Mouse (Mus musculus) left cerebral cortex, adult 18-20 months (tissue): ENCODE measurements around the gene Spata5. TPM values are rescaled to one million over a fixed set of nuclear protein-coding genes. Genes with fewer than 3 reads are reported as not detected.
A peak's percentile ranks its signal among the peaks of the same experiment; 100 is the strongest.

Experiments
- DNase-seq, 2 experiments: peaks; one replicate each; pipeline ENCODE4 v3.0.0; 2021 to 2022; ENCODE audit warnings: low spot score in 2 of 2, mixed read lengths in 1 of 2
- long read RNA-seq, 2 experiments: library from polyadenylated mRNA; stranded (forward); transcript quantifications; one replicate each; pipeline ENCODE4 v2.0.0; 2021
- total RNA-seq, 2 experiments: library from RNA; stranded (reverse); gene quantifications; 2 replicates each; pipeline ENCODE4 v1.2.3; 2021

The Spata5 gene
- 10 to 100 TPM; 24.0 to 32.8 TPM for total RNA-seq
- long read RNA-seq, experiment 1, transcript Spata5-202 (16 exons, 3,295 nt), result major isoform, 5 of 18 reads
- long read RNA-seq, experiment 1, transcript Spata5-209 (17 exons, 2,916 nt), result major isoform, 5 of 18 reads
- long read RNA-seq, experiment 1, partial matches to known transcripts, result 1 of 18 reads
- long read RNA-seq, experiment 1, other reads (novel, unspliced or antisense), result 4 of 18 reads
- long read RNA-seq, experiment 2, partial matches to known transcripts, result 0 of 11 reads
- long read RNA-seq, experiment 2, other reads (novel, unspliced or antisense), result 3 of 11 reads

DNA sequence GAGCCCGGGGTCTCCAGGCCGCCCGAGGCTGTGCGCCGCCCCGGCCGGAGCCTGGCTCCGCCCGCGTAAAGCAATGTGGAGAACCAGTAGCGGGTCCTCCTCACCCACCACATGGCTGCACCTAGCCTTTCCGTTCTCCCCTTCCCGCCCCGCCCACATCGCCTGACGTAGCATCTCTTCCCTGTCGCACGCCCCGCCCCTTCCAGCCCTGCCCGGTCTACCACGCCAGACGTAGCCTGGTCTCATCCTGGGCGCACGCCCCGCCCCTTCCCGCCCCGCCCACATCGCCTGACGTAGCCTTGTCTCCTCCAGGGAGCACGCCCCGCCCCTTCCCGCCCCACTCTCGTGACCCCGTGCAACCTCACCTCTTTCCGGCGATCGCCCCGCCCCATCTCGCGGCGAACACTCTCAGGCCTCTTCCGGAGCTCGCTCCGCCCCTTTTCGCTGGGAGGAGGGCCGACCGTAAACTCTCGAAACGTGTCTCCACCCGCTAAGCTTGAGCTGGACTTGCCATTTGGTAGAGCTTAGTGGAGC is at the start of gene Spata5:
Gene Spata5 (plus strand): TSS at position 439 of the 534 bp plus-strand sequence.
- peak; percentile 95 to 98 for DNase-seq

DNA sequence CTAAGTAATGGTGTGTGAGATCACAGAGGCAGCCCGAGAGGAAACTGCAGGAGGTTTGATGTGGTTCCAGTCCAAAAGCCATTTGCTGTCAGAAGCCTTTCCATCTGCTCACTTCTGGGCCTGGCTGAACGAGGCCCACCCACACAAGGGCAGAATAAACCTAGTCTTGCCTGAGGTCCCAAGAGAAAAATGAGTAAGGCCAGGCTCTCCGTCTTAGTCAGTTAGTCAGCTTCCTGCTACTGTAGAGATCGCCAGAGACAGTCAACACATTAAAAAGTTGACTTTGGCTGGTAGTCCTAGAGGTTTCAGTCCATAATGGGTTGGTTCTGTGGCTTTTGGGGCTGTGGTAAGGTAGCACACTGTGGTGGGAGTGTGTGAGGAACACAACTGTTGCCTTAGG is 49.3 kb upstream of the Spata5 start:
- no peak for DNase-seq

DNA sequence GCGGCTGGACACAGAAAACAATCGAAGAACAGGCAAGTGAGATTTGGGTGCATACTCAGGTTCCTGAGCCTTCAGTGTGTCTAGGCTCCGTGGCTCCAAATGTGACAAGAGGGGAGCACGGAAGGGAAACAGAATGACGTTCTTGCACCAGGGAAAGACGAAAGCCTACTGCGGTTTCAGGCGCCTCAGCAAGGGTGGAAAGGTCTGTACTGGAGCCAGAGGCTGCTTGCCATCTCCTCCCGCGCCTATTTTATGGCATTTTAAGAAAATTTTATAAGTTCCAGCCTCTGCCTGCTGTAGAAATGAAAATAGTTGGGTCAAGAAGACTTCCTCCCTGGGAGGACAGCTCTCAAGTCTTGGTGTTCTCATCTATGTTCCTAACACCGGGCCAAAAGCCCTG is 46.0 kb upstream of the Spata5 start:
- DNase-seq, result no peak

DNA sequence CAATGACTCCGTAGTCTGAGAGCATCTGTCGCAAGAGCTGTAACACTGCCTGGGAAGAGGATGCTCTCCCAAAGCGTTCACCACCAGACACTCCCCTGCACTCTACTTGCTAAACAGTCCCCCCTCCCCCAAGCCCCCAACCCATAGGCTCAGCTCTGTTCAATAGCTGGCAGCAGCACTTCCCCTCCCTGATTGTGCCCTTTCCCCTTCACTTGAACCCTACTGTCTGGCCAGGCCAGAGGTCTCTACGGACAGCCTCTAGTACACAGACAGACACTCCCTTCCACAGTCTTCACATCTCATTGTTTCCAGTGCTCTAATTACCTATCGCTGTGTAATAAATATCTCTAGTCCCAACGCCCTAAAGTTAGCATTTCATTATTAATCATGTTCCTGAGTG is 41.8 kb upstream of the Spata5 start:
- DNase-seq, result no peak

DNA sequence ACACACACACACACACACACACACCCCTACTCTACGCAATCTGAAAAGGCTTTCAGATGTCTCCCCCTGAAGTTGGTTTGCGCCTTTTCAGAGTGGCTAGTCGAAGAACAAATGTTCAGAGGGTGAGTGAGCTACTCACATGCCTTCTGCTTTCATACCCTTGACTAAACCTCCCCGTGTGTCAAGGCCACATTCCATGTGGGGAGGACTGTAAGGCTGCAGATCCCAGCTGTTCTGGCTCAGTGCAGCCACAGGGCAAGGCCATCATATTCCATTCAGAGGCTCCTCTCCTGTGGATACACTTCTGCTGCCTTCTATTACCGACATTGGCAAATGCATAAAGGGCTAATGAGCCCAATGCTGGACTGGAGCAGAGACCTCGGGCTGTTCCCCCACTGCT is 41.3 kb upstream of the Spata5 start:
- no peak for DNase-seq

DNA sequence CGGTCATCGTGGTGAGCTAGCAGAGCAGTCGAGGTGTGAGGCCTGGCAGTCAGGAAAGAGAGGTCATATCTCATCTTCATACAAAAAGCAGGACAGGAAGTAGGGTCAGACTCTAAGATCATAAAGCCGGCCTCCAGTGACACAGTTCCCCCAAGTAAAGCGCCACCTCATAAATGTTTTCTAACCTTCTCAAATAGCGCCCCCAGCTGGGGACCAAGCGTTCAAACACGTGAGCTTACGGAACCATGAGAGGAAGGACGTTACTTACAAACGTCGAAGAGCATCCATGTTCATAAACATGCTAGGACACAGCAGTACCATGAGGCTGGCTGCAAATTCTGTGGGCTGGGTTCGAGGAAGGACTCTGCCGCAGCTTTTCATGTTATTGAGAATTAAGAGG is 40.5 kb upstream of the Spata5 start:
- DNase-seq, result no peak

DNA sequence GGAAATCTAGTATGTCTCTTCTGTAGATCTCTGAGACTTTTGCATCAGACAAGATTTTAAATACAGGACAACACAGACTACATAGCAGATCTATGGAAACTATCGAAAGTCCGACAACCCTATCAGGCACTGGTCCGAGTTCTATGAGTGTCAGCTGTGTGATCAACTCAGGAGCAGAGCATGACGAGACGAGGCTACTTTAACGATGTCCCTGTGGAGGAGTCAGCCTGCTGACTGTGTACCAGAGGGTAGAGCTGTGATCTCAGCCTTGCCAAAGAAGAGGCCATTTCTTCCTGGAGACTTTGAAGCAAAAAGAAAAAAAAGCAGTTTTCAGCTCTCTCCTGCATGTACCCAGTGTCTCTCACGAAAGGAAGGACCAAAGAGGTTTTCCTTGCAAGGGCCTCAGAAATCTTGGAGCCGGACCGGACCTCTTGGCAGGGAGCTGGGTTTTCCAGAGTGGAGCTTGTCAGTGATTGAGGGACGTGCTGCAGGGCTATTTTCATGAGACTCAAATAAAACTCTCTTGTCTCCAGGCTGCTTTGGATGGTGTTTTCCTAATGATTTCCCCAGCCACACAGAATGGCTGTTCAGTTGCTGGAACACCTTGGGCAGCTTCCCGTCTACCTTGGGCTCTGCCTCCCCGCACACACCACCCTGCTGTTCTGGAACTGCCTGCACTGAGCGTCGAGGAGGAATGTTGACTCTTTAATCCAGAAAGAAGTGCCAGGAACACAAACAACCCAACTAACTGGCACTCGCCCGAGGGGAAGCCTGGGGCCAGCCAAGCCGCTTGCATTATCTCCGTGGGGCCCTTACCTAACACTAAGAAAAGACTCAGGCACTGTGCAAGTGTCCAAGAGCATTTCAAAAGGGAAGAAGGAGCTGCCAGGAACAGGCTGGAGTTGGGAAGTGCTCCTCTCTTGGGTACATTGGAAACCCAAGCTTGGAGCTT is 39.5 kb upstream of the Spata5 start:
- peak in 1 of 2 experiments; percentile 6 for DNase-seq

DNA sequence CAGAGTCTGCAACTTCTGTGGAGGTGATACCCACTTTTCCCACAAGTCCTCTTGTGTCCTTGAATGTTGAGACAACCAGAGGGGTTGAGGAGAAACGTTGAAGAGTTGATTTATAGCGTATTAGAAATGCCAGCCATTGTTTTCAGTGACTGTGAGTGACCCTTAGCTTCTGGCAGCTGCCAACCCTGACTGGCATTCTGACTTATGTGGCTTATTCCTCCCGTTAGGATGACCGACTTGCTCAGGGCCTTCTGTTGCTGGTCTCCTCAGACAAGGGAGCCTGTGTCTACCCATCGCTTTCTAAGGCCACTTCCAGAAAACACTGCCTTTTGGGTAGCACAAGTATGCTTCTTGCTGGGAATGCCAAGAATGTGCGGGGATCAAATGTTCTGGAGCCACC is 38.2 kb upstream of the Spata5 start:
- no peak for DNase-seq

DNA sequence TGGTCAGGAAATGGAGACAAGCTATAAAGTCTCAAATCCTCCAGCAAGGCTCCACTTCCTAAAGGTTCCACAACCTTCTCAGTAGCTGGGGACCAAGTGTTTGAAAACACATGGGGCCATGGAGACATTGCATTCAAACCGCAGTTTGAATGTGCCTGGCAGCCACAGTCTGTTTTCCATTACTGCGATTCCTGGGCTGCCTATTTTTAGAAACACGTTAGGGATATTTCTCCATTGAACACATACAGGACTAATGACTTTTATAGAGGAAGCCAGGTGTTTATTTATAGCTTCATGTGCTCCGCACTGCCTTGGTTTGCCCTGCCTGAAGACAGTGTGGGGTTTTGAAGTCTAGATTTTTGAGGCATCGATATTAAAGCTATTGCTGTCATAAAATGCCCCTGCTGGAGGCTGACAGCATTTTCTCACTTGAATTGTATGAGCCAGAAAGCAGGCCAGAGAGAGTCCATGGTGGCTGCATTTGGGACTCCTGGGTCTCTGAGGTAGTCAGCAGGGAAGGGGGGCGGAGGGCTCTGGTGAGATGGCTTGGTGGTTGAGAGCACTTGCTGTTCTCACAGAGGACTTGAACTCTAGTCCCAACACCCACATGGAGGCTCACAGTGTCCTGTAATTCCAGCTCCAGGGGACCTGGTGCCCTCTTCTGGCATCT is 36.5 kb upstream of the Spata5 start:
- DNase-seq, result no peak

DNA sequence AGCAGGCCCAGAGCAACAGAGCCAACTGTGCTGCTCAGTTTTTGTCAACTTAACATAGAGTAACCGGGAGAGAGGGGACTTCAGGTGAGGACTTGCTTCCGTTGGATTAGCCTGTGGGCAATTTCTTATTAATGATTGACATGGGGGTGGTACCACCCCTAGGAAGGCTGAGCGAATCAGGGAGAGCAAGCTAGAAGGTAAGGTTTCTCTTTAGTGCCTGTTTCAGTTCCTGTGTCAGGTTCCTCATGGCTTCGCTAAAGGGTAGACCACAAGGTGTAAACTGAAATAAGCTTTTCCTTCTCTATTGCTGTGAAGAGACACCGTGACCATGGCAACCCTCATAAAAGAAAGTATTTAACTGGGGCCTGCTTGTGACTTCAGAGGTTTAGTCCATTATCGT is 32.4 kb upstream of the Spata5 start:
- no peak for DNase-seq

DNA sequence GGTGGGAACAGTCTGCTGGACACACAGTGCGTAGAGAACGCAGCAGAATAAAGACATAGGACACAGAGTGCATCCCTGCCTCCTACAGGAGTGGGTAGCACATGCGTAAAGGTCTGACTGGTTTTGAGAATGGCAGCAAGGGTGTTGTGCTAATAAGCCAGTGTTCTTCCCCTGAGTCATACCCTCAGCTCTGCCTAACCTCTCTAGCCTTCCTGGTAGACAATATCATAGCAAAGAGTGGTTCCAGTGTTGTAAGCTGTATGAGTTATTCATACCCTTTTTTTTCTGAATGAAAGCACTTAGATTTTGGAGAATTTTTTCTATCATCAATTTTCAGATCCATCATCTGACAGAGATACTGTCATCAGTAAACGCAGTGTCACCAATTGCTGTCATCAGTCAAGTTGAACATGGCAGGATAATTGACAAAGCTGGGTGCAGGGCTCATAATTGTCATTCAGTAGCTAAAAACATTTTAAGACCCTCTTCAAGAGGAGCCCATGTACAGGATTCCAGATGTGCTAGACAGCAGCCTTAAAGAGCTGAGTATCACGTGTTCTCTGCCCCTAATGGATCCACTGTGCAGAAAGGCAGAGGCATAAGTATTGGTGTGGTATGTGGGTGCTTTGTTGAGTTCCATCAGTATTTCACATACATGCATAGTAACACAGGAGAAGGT is 22.6 kb upstream of the Spata5 start:
- DNase-seq, result no peak

DNA sequence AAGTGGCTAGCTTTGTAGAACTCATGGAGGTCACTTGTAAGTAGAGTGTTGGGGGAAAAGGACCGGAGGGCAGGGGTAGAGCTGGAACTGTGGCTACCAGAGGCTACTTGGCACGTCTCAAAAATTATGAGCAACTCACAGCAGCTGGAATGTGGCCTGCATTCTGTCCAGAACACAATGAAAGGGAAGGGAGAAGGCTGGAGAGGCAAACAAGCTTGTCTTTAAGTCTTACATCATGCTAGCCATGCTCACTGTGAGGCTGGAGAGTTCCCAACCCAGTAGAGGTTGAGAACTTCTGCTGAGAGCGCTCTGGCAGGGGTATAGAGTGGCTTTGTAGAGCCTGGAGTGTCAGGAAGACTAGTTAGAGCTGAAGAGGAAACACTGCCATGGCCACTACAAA is 22.1 kb upstream of the Spata5 start:
- no peak for DNase-seq

DNA sequence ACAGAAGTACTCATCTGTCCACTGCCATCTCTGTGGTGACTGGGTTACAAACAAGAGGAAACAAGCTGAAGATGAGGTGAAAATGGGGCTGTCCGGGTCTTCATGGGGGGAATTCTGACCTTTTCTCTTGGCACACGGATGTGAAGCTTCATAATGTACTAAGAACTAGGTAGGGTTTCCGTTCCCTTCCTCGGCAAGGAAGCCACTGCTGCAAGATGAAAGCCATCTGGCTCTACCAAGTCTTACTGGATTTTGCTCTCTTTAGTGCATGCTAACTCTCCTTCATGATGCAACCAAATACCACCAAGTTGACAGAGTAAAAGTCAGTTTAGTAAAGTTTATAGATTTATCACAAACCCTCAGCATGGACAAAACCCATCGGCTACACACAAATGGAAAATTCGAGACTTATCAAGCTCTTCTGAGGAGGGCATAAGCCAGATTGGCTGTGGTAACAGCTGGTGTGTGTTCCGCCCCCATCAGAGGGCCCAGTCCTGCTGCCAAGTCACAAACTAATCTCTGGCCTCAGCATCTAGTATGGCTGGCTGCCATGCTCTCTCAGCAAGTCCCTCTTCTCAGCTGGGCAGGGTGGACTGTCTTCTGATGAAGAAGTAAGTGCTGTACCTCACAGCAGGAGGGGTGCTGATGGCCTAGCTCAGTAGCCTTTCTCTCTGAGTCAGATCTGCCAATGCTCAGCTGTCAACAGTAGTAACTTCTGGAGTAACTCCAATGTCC is 20.9 kb upstream of the Spata5 start:
- no peak for DNase-seq

DNA sequence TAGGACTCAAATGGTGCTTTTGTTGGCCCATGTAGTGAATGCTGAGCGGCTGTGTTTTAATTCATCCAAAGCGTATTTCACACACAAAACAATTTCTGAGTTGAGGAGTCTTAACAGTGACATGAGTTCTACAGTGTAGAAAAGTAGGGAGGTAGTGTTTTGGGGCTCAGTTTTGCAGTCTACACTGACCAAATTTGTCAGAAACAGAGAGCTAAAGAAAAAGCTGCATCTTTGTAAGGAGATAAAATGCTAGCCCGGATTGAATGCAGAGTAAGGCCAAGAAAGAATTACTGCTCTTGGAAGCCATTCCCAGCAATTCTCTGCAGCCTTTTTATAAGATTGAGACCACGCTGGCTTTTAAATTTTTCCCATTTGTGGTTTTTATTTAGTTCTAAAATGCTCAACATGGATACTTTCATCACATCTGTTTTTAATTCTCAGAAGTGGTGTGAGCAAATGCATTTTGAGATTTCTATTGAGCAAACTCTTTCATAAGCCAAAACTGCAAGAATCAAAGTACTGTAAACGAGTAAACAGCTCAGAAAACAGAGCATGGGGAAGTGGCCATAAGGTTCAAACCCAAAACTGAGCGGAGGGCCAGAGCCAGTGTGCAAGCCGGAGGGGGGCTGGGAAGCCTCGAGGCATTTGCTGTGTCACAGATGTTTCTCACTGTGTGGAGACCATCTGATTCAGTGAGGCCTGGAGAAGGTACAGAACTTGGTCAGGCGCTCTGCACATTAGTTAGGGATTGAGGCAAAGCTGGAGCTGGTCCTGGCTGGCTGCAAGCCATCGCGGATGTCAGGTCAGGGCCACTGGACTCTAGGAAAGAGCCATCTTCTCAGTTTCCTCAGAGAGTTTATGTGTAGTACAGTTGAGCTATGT is 17.7 kb upstream of the Spata5 start:
- DNase-seq, result no peak

DNA sequence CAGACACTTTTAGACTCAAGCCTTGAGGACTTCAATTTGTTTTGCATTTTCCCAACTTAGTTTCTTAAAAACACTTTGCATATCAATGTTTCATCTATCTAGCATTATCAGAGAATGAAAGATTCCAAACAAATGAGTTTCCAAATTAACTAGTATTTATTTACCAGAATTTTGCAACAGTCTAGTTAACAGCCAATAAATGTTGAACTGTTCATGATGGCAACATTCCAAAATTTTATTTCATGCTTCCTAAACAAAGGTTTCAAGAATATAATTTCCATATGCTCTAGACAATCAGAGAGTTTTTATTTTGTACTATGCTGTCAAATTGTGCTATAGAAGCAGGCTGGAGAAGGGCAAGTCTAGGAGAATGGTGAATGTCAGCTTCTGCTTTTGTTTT is 12.1 kb upstream of the Spata5 start:
- DNase-seq, result no peak

DNA sequence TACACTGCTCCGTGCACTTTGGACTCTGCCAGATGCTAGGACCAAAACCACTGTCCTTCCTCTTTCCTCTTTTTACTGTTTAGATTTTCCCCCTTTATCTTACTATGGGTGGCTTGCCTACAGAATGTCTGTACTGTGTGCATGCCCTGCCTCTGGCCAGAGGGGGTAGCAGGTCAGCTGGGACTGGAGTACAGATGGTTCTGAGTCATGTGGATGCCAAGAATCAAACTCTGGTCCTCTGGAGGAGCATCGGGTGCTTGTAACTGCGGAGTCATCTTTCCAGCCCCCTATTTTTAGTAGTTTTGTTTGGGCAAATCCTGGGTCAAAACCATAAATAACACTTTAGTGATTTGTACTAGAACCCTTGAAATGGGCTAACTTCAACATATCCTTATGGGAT is 6.2 kb upstream of the Spata5 start:
- no peak for DNase-seq

DNA sequence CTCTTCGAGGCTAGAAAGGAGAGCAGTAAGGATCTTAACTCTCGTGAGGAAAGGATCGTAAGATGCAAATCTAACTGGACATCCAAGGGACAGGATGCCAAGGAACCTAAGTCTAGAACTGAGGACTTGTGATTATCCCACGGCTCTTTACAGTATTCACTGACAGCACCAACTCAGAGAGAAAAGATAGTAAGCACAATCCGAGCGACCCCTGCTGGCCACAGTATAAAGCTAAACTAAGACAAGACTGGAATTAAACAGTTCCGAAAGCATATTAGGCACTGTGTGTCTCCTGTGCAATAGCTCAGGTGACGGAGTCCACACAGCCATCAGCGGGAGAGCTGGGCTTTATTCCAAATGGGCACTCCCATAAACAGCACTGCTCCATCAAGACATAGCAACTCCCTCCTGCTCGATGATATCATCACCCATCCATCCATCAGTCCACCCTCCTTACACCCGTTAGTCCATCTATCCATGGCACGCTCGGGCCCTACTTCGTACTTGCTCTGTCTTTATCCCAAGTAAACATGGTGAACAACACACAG is 5.2 kb upstream of the Spata5 start:
- DNase-seq, result peak; percentile 87 to 89

DNA sequence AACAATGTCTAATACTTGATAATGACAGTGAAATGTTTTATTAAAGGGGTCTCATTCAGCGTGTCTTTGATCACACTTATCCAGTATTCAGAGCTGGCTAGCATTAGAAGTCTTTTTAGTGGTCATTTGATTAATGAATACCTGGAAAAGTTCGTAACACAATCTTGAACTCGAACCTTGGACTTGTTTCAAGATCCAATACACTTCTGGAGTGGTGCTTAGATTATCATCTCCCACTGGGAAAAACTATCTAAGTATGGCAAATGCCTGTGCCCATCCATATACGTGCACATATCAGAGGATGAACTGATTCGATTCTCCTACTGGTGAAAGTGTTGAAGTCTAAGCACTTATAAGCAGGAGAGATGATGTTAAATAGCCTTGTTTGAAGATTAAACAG is 1.4 kb upstream of the Spata5 start:
- no peak for DNase-seq

DNA sequence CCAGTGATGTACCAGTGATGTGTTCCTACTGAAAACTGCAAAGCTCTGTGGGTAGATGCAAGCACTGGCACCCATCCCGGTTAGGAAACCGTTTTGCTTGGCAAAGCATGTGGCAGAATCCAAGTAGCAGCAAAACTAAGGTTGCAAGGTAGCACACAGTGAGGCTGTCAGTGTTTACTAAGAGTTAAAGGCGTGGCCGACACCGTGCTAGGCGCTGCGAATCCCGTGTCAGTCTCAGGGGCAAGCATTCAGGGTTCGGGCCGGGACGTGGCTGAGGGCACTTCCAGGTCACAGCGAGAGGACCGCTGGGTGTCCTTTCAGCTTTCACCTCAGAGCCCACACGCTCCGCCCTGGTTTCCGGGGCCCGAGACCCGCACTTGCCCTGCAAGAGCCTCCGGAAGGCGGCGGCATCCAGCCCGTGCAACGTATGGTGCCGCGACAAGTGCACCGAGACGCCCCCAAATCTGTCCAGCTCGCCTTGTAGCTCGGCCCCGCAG is 687 bp upstream of the Spata5 start:
- DNase-seq, result peak; percentile 61 to 67
